Mouse (Mus musculus) kidney, adult 8-10 months (tissue): Measurements from ENCODE around the gene Cga.
A peak's percentile ranks its signal among the peaks of the same experiment; 100 is the strongest.
"Not testable (repeated sequence)": the region's sequence is repeated elsewhere in the genome, so short reads cannot be mapped to it uniquely, and the experiment has no call there.

Experiments used
- DNase-seq, 2 experiments: peaks; one replicate each; pipeline ENCODE4 v3.0.0; 2022

Cga gene

GRCm38 (mm10) chr4:34898497-34898896, 4.9 kb downstream of the Cga start:
- no peak for DNase-seq

DNA sequence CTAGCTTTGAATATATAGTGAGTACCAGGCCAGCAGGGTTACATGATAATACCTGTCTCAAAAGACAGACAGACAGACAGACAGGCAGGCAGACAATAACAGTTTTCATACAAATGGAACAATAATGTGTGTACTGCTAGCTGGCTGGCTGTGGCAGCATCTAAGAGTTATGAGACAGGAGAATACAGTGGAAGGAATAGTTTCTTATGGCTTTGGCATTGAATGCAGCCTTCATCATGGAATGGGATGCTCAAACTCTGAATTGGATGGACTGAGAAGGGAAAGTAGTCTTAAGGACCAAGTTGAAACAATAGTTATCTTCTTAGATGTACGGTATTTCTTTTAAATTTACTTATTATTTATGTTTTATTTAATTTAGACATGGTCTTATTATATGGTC, 5.7 kb downstream of the Cga start:
- DNase-seq, result no peak

DNA sequence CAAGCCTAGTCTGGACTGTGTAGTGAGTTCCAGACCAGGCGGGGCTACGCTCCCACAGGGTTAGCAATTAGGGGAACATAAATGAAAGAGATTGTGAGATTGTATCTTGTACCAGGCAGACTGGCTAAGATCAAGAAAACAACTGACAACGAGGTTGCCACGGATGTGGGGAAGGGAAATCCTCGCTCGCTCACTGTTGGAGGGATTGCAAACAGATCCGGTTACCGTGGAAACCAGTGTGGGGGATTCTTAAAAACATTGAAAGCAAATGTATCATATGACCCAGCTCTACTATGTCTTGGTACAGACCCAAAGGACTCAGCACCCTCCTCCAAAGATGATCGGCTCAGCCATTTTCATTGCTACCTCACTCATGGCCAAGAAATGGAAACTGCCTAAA, 6.6 kb downstream of the Cga start:
- no peak for DNase-seq

- no peak for DNase-seq
Observed at GRCm38 (mm10) chr4:34901166-34901565, 7.6 kb downstream of the Cga start.

GRCm38 (mm10) chr4:34901582-34901981, 8.0 kb downstream of the Cga start:
- DNase-seq, result not testable (repeated sequence)

DNA sequence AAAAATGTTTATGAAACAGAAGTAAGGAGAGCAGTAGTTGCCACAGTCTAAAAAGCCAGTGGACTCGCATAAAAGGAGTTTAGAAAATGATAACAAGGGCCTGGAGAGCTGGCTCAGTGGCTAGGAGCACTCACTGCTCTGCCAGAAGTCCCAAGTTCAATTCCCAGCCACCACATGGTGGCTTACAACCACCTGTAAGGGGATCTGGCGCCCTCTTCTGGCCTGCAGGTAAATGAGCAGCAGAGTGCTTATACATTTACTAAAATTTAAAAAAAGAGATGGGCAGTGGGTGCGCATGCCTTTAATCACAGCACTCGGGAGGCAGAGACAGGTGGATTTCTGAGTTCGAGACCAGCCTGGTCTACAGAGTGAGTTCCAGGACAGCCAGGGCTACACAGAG, 11.8 kb downstream of the Cga start:
- no peak for DNase-seq

DNA sequence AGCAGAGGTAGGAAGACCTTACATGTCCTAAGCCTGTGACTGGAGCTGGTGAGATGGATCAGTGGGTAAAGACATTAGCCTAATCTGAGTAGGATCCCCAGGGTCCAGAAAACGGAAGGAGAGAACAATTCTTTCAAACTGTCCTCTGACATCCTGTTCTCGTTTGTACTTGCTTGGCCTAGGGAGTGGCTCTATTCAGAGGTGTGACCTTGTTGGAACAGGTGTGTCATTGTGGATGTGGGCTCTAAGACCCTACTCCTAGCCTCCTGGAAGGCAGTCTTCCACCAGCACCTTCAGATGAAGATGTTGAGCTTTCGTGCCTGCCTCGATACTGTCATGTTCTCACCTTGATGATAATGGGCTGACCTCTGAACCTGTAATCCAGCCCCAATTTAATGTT, 12.6 kb downstream of the Cga start:
- no peak for DNase-seq

GRCm38 (mm10) chr4:34907026-34907425, 13.4 kb downstream of the Cga start:
- no peak for DNase-seq

GRCm38 (mm10) chr4:34908127-34908526, 14.5 kb downstream of the Cga start:
- no peak for DNase-seq

DNA sequence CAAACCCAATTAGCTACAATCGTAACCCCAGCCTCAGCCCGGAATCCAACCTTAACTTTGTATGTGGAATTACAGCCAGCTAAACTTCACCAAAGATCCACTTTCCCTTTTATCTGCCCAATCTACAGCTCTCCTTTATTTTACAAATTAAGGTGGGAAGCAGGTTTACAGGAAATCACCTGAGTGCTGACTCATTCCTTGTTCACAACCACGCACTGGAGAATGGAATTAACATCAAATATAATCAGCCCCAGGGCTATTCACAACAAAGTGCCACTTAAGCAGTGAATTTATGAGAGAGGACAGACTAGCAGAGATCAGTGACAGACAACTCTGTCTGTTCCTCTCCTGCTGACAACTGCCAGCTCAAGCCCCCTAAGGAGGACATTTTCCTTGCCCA, 17.8 kb downstream of the Cga start:
- DNase-seq, result no peak

DNA sequence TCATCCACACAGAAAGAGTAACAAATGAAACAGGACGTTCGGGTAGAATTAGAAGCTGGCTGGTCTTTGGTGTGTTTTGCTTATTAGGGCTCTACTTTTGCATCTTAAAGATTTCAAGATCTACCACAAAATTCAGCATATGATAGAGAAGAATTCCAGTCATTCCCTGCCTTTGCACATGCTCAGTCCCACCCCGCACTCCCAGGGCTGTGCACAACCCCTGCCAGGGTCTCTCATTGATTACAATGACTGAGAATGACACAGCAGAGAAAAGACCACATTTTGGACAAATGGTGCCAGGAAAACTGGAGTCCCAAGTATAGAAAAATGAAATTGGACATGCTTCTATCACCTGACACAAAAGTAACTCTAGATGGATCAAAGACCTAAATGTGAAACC, 18.6 kb downstream of the Cga start:
- DNase-seq, result no peak

- no peak for DNase-seq
Observed at GRCm38 (mm10) chr4:34917400-34917799, 23.8 kb downstream of the Cga start.

GRCm38 (mm10) chr4:34922177-34922870, 28.7 kb downstream of the Cga start:
- DNase-seq, result peak; percentile 37 to 48

GRCm38 (mm10) chr4:34928386-34928785, 34.8 kb downstream of the Cga start:
- not testable (repeated sequence) for DNase-seq

GRCm38 (mm10) chr4:34941046-34941445, 47.5 kb downstream of the Cga start:
- DNase-seq, result no peak

- DNase-seq, result no peak
Observed at GRCm38 (mm10) chr4:34947181-34947580, 53.6 kb downstream of the Cga start.

DNA sequence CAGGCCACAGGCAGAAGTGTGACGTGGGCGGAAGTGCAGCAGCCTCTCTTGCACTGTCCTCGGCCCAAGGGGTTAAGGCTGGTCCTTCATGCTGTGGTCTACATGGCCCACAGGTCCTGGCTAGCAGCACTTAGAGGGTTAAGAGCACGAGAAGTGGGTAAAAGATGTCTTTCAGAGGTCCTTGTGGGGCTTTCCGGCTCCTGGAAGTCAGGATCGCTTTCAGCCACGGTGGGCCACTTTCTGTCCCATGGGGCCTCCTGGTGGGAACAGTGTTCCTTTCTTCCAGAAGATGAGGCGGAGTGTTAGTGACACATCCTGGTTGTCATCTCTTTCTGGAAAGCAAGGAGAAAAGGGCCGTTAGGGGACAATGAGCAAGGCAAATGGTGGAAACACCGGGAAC, 60.1 kb downstream of the Cga start:
- no peak for DNase-seq
